Comparison of ENCODE assay signal across 9 mouse cellular contexts in the genomic region with DNA sequence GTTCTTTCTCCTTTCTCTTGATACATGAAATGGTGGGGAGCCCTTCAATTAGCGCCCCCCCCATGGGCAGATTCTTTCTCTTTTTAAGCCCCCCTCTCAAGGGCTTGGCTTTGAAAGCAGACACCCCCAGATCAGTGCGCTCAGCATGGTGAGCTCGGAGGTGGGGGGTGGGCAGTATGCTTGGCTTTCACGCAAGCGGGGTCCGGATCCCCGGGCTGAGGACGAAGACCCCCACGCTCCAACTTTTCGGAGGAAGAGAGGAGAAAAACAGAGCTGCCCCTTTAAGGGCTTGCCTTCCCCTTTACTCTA. TPM values are rescaled to one million over a fixed set of nuclear protein-coding genes. Genes with fewer than 3 reads are reported as not detected.
DNase-seq lines count a peak whose midpoint lies in the region; ATAC-seq and TF ChIP-seq lines count a peak whose summit lies in the region.
"Had no signal": no experiment of that assay in that cellular context is flagged by ENCODE, and none has a peak within 500 bp of the region (broad histone marks: within the 10 kb centered on the region; RNA-seq: fewer than 3 reads in every experiment).

No protein-coding gene starts in this region.

- H3K9ac ChIP-seq in liver, embryonic 15.5 days, result peak overlapping the region; percentile 32; the same call in 1 of the 2 replicates

- H3K27ac ChIP-seq in cerebellum, adult 2 months (ENCODE audit: insufficient read depth, low read length), result peak overlapping the region; percentile 76
- H3K27ac ChIP-seq in thymus, adult 2 months (ENCODE audit: control insufficient read depth, insufficient read depth, low read length), result no peak overlapping the region
- H3K27ac ChIP-seq in liver, embryonic 15.5 days (replicated peaks), result no peak overlapping the region

- DNase-seq in cerebellum, adult 2 months, result no peak
- DNase-seq in cerebellum, postnatal 10 days, result no peak
- no peak for DNase-seq in thymus, adult 2 months
- DNase-seq in thymus, postnatal 25 days, result no peak
- peak; percentile 33 for DNase-seq in testis, postnatal 14 days (ENCODE audit: low spot score)
- no peak for DNase-seq in T-cell, adult 2 months (ENCODE audit: low spot score)
- DNase-seq: B cell, adult 2 months had no signal

- peak overlapping the region; percentile 62 for H3K4me2 ChIP-seq in liver, embryonic 15.5 days

- under 1% methylated on average over 10 of the region's 10 CpGs for WGBS in cerebellum, adult 2 months
- 1% methylated on average over 10 of the region's 10 CpGs for WGBS in thymus, adult 2 months
- 0% methylated on average over 10 of the region's 10 CpGs for WGBS in liver, embryonic 15.5 days (ENCODE audit: insufficient replicate concordance)

- no peaks in the 10 kb centered on the region for H3K9me3 ChIP-seq in liver, embryonic 15.5 days (replicated peaks)

- no peaks in the 10 kb centered on the region for H3K36me3 ChIP-seq in thymus, adult 2 months (ENCODE audit: control insufficient read depth, insufficient read depth, low read length)
- no peaks in the 10 kb centered on the region for H3K36me3 ChIP-seq in liver, embryonic 15.5 days (replicated peaks)

- H3K4me1 ChIP-seq in cerebellum, adult 2 months (ENCODE audit: control insufficient read depth, insufficient read depth, low read length), result peaks cover 18% of the 10 kb centered on the region
- H3K4me1 ChIP-seq in thymus, adult 2 months (replicated peaks; ENCODE audit: control insufficient read depth, insufficient read depth, low read length), result peaks cover 7% of the 10 kb centered on the region
- H3K4me1 ChIP-seq in liver, embryonic 15.5 days (replicated peaks), result peaks cover 6% of the 10 kb centered on the region; the same call in 1 of the 2 replicates

- TF ChIP-seq CTCF in cerebellum, adult 2 months (IDR thresholded peaks at IDR 0.05; ENCODE audit: borderline replicate concordance, insufficient read depth, low read depth, low read length), result no peak
- no peak for TF ChIP-seq CTCF in thymus, adult 2 months (IDR thresholded peaks at IDR 0.05; ENCODE audit: borderline replicate concordance, control insufficient read depth, extremely low read depth, insufficient read depth, low read length, poor library complexity)

- H3K4me3 ChIP-seq in cerebellum, adult 2 months (replicated peaks; ENCODE audit: insufficient read depth, low read depth, low read length), result peak overlapping the region; percentile 99
- H3K4me3 ChIP-seq in thymus, adult 2 months (ENCODE audit: control insufficient read depth, insufficient read depth, low read length), result peak overlapping the region; percentile 41
- peak overlapping the region; percentile 61 for H3K4me3 ChIP-seq in liver, embryonic 15.5 days (replicated peaks)

- no peak for TF ChIP-seq POLR2A in cerebellum, adult 2 months (IDR thresholded peaks at IDR 0.05; ENCODE audit: borderline replicate concordance, insufficient read depth, low read length)
- no peak for TF ChIP-seq POLR2A in thymus, adult 2 months (IDR thresholded peaks at IDR 0.05; ENCODE audit: control insufficient read depth, extremely low read depth, insufficient read depth, low read length, poor library complexity)

- no peak for ATAC-seq in liver, embryonic 15.5 days (ENCODE audit: insufficient read depth)
- no peak for ATAC-seq in granulocyte monocyte progenitor cell, adult 5-6 weeks (replicated peaks; ENCODE audit: poor library complexity, severe bottlenecking)

- H3K27me3 ChIP-seq in cerebellum, adult 2 months (ENCODE audit: control insufficient read depth, insufficient read depth, low read length), result no peaks in the 10 kb centered on the region
- H3K27me3 ChIP-seq in thymus, adult 2 months (ENCODE audit: control insufficient read depth, insufficient read depth, low read length), result peaks cover 5% of the 10 kb centered on the region; the same call in 1 of the 2 replicates
- peaks cover 58% of the 10 kb centered on the region for H3K27me3 ChIP-seq in liver, embryonic 15.5 days

RNA-seq across cellular contexts. Expression of a gene that starts 0.2 kb away (rescaled TPM):
- polyA plus RNA-seq in cerebellum, adult 2 months (2012; rRNA removed), result 28.5 and 31.9 TPM in 2 replicates
- polyA plus RNA-seq in thymus, adult 2 months (2012; rRNA removed), result 2.8 and 4.6 TPM in 2 replicates
- 1.1 and 1.8 TPM in 2 replicates for polyA plus RNA-seq in liver, embryonic 15.5 days (2015; fragmentation: Nextera tagmentation; extraction: Ambion mirVana)
- total RNA-seq in granulocyte monocyte progenitor cell, adult 5-6 weeks (2014; fragmentation: Nextera tagmentation), result 8.7 and 13.1 TPM in 2 replicates
- 6.3 and 9.9 TPM in 2 replicates for total RNA-seq in granulocyte monocyte progenitor cell, adult 5-6 weeks (2017)

Comparison
In these comparisons a context has a peak if more than half of its experiments do, and no peak if none do; other contexts are left out.
1. H3K4me3 ChIP-seq: peak in every context shown above with its lines; median percentile 99 in cerebellum, adult 2 months; 61 in liver, embryonic 15.5 days; 41 in thymus, adult 2 months.